ENCODE assay signal across 16 mouse cellular contexts in the genomic region with DNA sequence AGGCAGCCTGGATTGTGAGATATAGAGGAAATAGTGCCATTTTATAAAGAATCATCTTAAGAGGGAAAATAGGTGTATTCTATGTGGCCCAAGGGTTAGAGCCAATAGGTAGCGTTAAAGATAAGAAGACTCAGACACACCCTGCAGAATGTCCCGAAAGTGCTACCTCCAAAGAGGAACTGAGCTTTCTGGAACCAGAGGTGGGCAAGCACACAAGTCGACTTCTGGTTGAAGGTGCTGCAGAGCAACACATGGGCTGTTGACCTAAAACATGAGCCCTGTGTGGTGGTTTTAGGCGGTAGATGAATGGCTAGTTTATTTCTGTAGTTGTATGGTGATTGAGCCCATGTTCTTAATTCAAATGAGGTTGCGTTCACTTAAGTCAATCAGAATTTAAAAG.
A peak's percentile ranks its signal among the peaks of the same experiment; 100 is the strongest.
DNase-seq lines count a peak whose midpoint lies in the region; TF ChIP-seq lines count a peak whose summit lies in the region.
"Had no signal": no experiment of that assay in that cellular context is flagged by ENCODE, and none has a peak within 500 bp of the region (broad histone marks: within the 10 kb centered on the region; RNA-seq: fewer than 3 reads in every experiment).

No protein-coding gene starts in this region.

- TF ChIP-seq POLR2A in CH12.LX (IDR thresholded peaks at IDR 0.05; ENCODE audit: low read depth, low read length) (no peak), MEL (IDR thresholded peaks at IDR 0.05; ENCODE audit: control insufficient read depth in 1 of 2, insufficient read depth in 1 of 2, low read depth in 1 of 2, low read length in 2 of 2, poor library complexity in 1 of 2) (no peak)

- H3K36me3 ChIP-seq in CH12.LX (replicated peaks in 1 of 2; ENCODE audit: control insufficient read depth in 1 of 2, insufficient read depth in 1 of 2, low read length in 1 of 2) (no peaks in the 10 kb centered on the region), MEL (ENCODE audit: control insufficient read depth in 1 of 2, insufficient read depth in 2 of 2, low read length in 2 of 2) (no peaks in the 10 kb centered on the region)
- H3K36me3 ChIP-seq: G1E had no signal

- TF ChIP-seq CTCF in CH12.LX (conservative IDR thresholded peaks at IDR 0.05 in 1 of 2, IDR thresholded peaks at IDR 0.05 in 1 of 2; ENCODE audit: low read depth in 2 of 2, low read length in 2 of 2) (no peak), MEL (IDR thresholded peaks at IDR 0.05 in 2 of 3, conservative IDR thresholded peaks at IDR 0.05 in 1 of 3; ENCODE audit: control insufficient read depth in 1 of 3, insufficient read depth in 1 of 3, low read depth in 2 of 3, low read length in 3 of 3, poor library complexity in 1 of 3, severe bottlenecking in 1 of 3) (no peak)

- H3K4me1 ChIP-seq in CH12.LX (ENCODE audit: control insufficient read depth in 1 of 2, insufficient read depth in 2 of 2) (peaks cover 0 to 17% of the 10 kb centered on the region in 2 experiments; a peak in 2 of 4 replicates), MEL (ENCODE audit: control insufficient read depth in 1 of 2, insufficient read depth in 2 of 2, low read length in 2 of 2) (no peaks in the 10 kb centered on the region; a peak in 1 of 4 replicates)

- in situ Hi-C loops in CH12.LX (cut with MboI; ENCODE audit: low pct_ligation_motif_present, low pct_unique_long_range_greater_than_20kb, low sequenced_read_pairs): no loop called here

- TF ChIP-seq RAD21 in CH12.LX (IDR thresholded peaks at IDR 0.05; ENCODE audit: low read depth, low read length) (no peak), MEL (IDR thresholded peaks at IDR 0.05; ENCODE audit: low read depth, low read length) (no peak)

- no peak overlapping the region for H3K4me3 ChIP-seq in CH12.LX (replicated peaks in 1 of 3; ENCODE audit: low read depth in 2 of 3, low read length in 2 of 3, poor library complexity in 1 of 3)
- no peak overlapping the region for H3K4me3 ChIP-seq in MEL (ENCODE audit: control insufficient read depth in 1 of 2, insufficient read depth in 1 of 2, low read depth in 2 of 2, low read length in 2 of 2)

- H3K27me3 ChIP-seq in CH12.LX (replicated peaks): no peaks in the 10 kb centered on the region
- H3K27me3 ChIP-seq in MEL (ENCODE audit: control insufficient read depth in 1 of 2, insufficient read depth in 2 of 2, low read length in 2 of 2): no peaks in the 10 kb centered on the region; a peak in 1 of 4 replicates
- H3K27me3 ChIP-seq: Patski had no signal

- dilution Hi-C loops in CH12.LX (cut with MboI; ENCODE audit: extremely low pct_ligation_motif_present, extremely low pct_unique_long_range_greater_than_20kb, low sequenced_read_pairs): no loop called here

- peak overlapping the region; percentile 51; the same call in 1 of the 2 replicates for H3K4me2 ChIP-seq in CH12.LX (ENCODE audit: insufficient read depth, low read depth, poor library complexity, severe bottlenecking)

- intact Hi-C loops in heart, postnatal 36 days (cut with DNase I): no loop called here

- H3K9ac ChIP-seq in CH12.LX (ENCODE audit: insufficient read depth, low read depth) (no peak overlapping the region), MEL (ENCODE audit: control insufficient read depth, low read depth, low read length, poor library complexity, severe bottlenecking) (no peak overlapping the region)

- DNase-seq in heart, adult 11 months: peak; percentile 40
- DNase-seq in heart, postnatal 36 days: no peak
- peak; percentile 68 for DNase-seq in A20 (ENCODE audit: low read depth, low spot score)
- peak; percentile 40 for DNase-seq in CH12.LX (ENCODE audit: extremely low read depth)
- peak; percentile 22 for DNase-seq in MEL (ENCODE audit: low read depth, low spot score)
- DNase-seq in lung, postnatal 4 days: no peak
- DNase-seq in cerebellum, adult 8-10 months: no peak
- no peak for DNase-seq in layer of hippocampus, adult 18-20 months (ENCODE audit: low spot score in 2 of 2)
- DNase-seq: adrenal gland, adult 8-10 months; cerebellum, adult 11 months; cerebellum, adult 11-12 months; cerebellum, adult 18-20 months; cerebellum, adult 2 months; cerebellum, adult 9-10 months had no signal

- 0 out of 2 replicates have a peak, but pooled peaks have one; percentile 50 for TF ChIP-seq EP300 in CH12.LX (IDR thresholded peaks at IDR 0.05; ENCODE audit: low read length)
- TF ChIP-seq EP300 in MEL (IDR thresholded peaks at IDR 0.05; ENCODE audit: low read depth in 1 of 2, low read length in 2 of 2): no peak

- H3K79me2 ChIP-seq in CH12.LX (replicated peaks; ENCODE audit: control insufficient read depth, extremely low read depth, insufficient read depth, poor library complexity, severe bottlenecking) (no peaks in the 10 kb centered on the region), MEL (ENCODE audit: control insufficient read depth, insufficient read depth, low read length, poor library complexity) (no peaks in the 10 kb centered on the region)

- H3K9me3 ChIP-seq in CH12.LX (replicated peaks; ENCODE audit: low read length) (peaks cover 2% of the 10 kb centered on the region), MEL (replicated peaks; ENCODE audit: insufficient read depth, low read length) (no peaks in the 10 kb centered on the region)

- H3K27ac ChIP-seq in CH12.LX (ENCODE audit: insufficient read depth, low read depth) (no peak overlapping the region), MEL (ENCODE audit: control insufficient read depth, low read depth, low read length) (no peak overlapping the region)

TF ChIP-seq in CH12.LX, 34 proteins besides CTCF, POLR2A, EP300 and RAD21:
- no peak for TF ChIP-seq SIN3A (IDR thresholded peaks at IDR 0.05; ENCODE audit: low read length)
- TF ChIP-seq UBTF (IDR thresholded peaks at IDR 0.05; ENCODE audit: low read depth, low read length): no peak
- 0 out of 2 replicates have a peak, but pooled peaks have one; percentile 26 for TF ChIP-seq MYC (IDR thresholded peaks at IDR 0.05; ENCODE audit: low read depth, low read length)
- TF ChIP-seq IRF4 (IDR thresholded peaks at IDR 0.05; ENCODE audit: low read depth, low read length): peak; percentile 41
- no peak for TF ChIP-seq USF1 (IDR thresholded peaks at IDR 0.05; ENCODE audit: low read depth, low read length)
- no peak for TF ChIP-seq CHD1 (IDR thresholded peaks at IDR 0.05; ENCODE audit: low read depth, low read length)
- TF ChIP-seq MEF2A (IDR thresholded peaks at IDR 0.05; ENCODE audit: borderline replicate concordance, low read depth, low read length): no peak
- TF ChIP-seq POLR2AphosphoS2 (IDR thresholded peaks at IDR 0.05; ENCODE audit: low read depth, low read length): no peak
- no peak for TF ChIP-seq NRF1 (IDR thresholded peaks at IDR 0.05; ENCODE audit: low read depth, low read length)
- TF ChIP-seq MAX (IDR thresholded peaks at IDR 0.05; ENCODE audit: low read length): peak; percentile 58; the same call in 1 of the 2 replicates

TF ChIP-seq in MEL, 35 proteins besides CTCF, POLR2A, EP300 and RAD21:
- TF ChIP-seq GABPA (IDR thresholded peaks at IDR 0.05; ENCODE audit: low read depth, low read length) (no peak), E2F4 (IDR thresholded peaks at IDR 0.05; ENCODE audit: borderline replicate concordance, low read depth, low read length) (no peak), UBTF (IDR thresholded peaks at IDR 0.05; ENCODE audit: borderline replicate concordance, insufficient read depth, low read depth, low read length) (no peak), USF1 (IDR thresholded peaks at IDR 0.05; ENCODE audit: low read depth, low read length) (no peak), MXI1 (IDR thresholded peaks at IDR 0.05; ENCODE audit: low read depth, low read length) (no peak), MAZ (IDR thresholded peaks at IDR 0.05; ENCODE audit: low read depth, low read length) (no peak), KAT2A (conservative IDR thresholded peaks at IDR 0.05; ENCODE audit: low read depth, low read length) (no peak), CHD2 (IDR thresholded peaks at IDR 0.05; ENCODE audit: low read length) (no peak), POLR2AphosphoS5 (IDR thresholded peaks at IDR 0.05; ENCODE audit: borderline replicate concordance, low read depth, low read length) (no peak), ZNF384 (IDR thresholded peaks at IDR 0.05; ENCODE audit: low read depth, low read length) (no peak), BHLHE40 (IDR thresholded peaks at IDR 0.05; ENCODE audit: borderline replicate concordance, low read depth, low read length) (no peak), SIN3A (IDR thresholded peaks at IDR 0.05; ENCODE audit: low read length) (no peak), NRF1 (IDR thresholded peaks at IDR 0.05; ENCODE audit: insufficient read depth, low read depth, low read length, poor library complexity, severe bottlenecking) (no peak), ELF1 (IDR thresholded peaks at IDR 0.05; ENCODE audit: low read depth, low read length) (no peak), MEF2A (IDR thresholded peaks at IDR 0.05; ENCODE audit: extremely low read depth, insufficient replicate concordance, low read depth, low read length, poor library complexity, severe bottlenecking) (no peak), CHD1 (IDR thresholded peaks at IDR 0.05; ENCODE audit: low read depth, low read length) (no peak), TBP (IDR thresholded peaks at IDR 0.05; ENCODE audit: low read depth, low read length) (no peak), SMC3 (IDR thresholded peaks at IDR 0.05; ENCODE audit: low read depth, low read length) (no peak), ZKSCAN1 (IDR thresholded peaks at IDR 0.05; ENCODE audit: low read depth, low read length) (no peak), JUND (IDR thresholded peaks at IDR 0.05; ENCODE audit: low read depth, low read length) (no peak)
TF ChIP-seq in MEL: peak in this region for 0.

Comparison
In these comparisons a context has a peak if more than half of its experiments do, and no peak if none do; other contexts are left out.
1. DNase-seq: peak in heart, adult 11 months (single experiment), A20 (single experiment), CH12.LX (single experiment) and MEL (single experiment); none in heart, postnatal 36 days (0 of 2), lung, postnatal 4 days (0 of 2), cerebellum, adult 8-10 months (single experiment) and layer of hippocampus, adult 18-20 months (0 of 2).